Mouse (Mus musculus): Measurements from ENCODE around the gene Ubr3. TPM values are rescaled to one million over a fixed set of nuclear protein-coding genes. Genes with fewer than 3 reads are reported as not detected.

The Ubr3 gene
- total and polyA plus RNA-seq, 2 experiments, result 12.8 to 65.2 TPM

GRCm38 (mm10) chr2:70058201-70058600, 161.2 kb downstream of the Ubr3 start:
- no peak overlapping the region for H3K4me3 ChIP-seq (ENCODE audit: insufficient read depth, low read depth, low read length)
- no peak for DNase-seq (ENCODE audit: extremely low read depth, low read depth, low spot score)
- H3K27ac ChIP-seq (replicated peaks; ENCODE audit: insufficient read depth, low read depth, low read length), result no peak overlapping the region
- TF ChIP-seq CTCF (IDR thresholded peaks at IDR 0.05; ENCODE audit: low read depth, low read length) (no peak), POLR2A (IDR thresholded peaks at IDR 0.05; ENCODE audit: extremely low read depth, insufficient read depth, low read length) (no peak)
- WGBS, result 91% methylated on average over 4 of the region's 4 CpGs
- H3K36me3 ChIP-seq (ENCODE audit: control insufficient read depth, insufficient read depth, low read length), result no peaks in the 10 kb centered on the region
- no peaks in the 10 kb centered on the region for H3K79me2 ChIP-seq (ENCODE audit: control insufficient read depth, insufficient read depth, low read length)
- H3K4me1 ChIP-seq (ENCODE audit: control insufficient read depth, insufficient read depth, low read length), result no peaks in the 10 kb centered on the region
- H3K9ac ChIP-seq (ENCODE audit: low read depth, low read length), result no peak overlapping the region
- no peaks in the 10 kb centered on the region for H3K27me3 ChIP-seq (ENCODE audit: control insufficient read depth, insufficient read depth, low read length)

- 67% methylated on average over 11 of the region's 11 CpGs for WGBS
- no peak for TF ChIP-seq CTCF (IDR thresholded peaks at IDR 0.05; ENCODE audit: low read depth, low read length)
- no peak for TF ChIP-seq POLR2A (IDR thresholded peaks at IDR 0.05; ENCODE audit: extremely low read depth, insufficient read depth, low read length)
- Histone ChIP-seq H3K27ac (replicated peaks; ENCODE audit: insufficient read depth, low read depth, low read length) (no peak overlapping the region), H3K79me2 (ENCODE audit: control insufficient read depth, insufficient read depth, low read length) (no peaks in the 10 kb centered on the region), H3K4me1 (ENCODE audit: control insufficient read depth, insufficient read depth, low read length) (no peaks in the 10 kb centered on the region), H3K36me3 (ENCODE audit: control insufficient read depth, insufficient read depth, low read length) (no peaks in the 10 kb centered on the region), H3K9ac (ENCODE audit: low read depth, low read length) (no peak overlapping the region), H3K4me3 (ENCODE audit: insufficient read depth, low read depth, low read length) (no peak overlapping the region), H3K27me3 (ENCODE audit: control insufficient read depth, insufficient read depth, low read length) (no peaks in the 10 kb centered on the region)
- no peak for DNase-seq (ENCODE audit: extremely low read depth, low read depth, low spot score)
Observed at GRCm38 (mm10) chr2:70060359-70061345, 163.6 kb downstream of the Ubr3 start.

- no peak overlapping the region for H3K4me3 ChIP-seq (ENCODE audit: insufficient read depth, low read depth, low read length)
- H3K9ac ChIP-seq (ENCODE audit: low read depth, low read length), result no peak overlapping the region
- no peaks in the 10 kb centered on the region for H3K27me3 ChIP-seq (ENCODE audit: control insufficient read depth, insufficient read depth, low read length)
- no peaks in the 10 kb centered on the region for H3K4me1 ChIP-seq (ENCODE audit: control insufficient read depth, insufficient read depth, low read length)
- H3K27ac ChIP-seq (replicated peaks; ENCODE audit: insufficient read depth, low read depth, low read length), result no peak overlapping the region
- H3K79me2 ChIP-seq (ENCODE audit: control insufficient read depth, insufficient read depth, low read length), result no peaks in the 10 kb centered on the region
- DNase-seq (ENCODE audit: extremely low read depth, low read depth, low spot score), result no peak
- H3K36me3 ChIP-seq (ENCODE audit: control insufficient read depth, insufficient read depth, low read length), result no peaks in the 10 kb centered on the region
- 73% methylated on average over 6 of the region's 6 CpGs for WGBS
- TF ChIP-seq CTCF (IDR thresholded peaks at IDR 0.05; ENCODE audit: low read depth, low read length) (no peak), POLR2A (IDR thresholded peaks at IDR 0.05; ENCODE audit: extremely low read depth, insufficient read depth, low read length) (no peak)
Observed at GRCm38 (mm10) chr2:70065116-70065515, 168.1 kb downstream of the Ubr3 start.

- Histone ChIP-seq H3K79me2 (ENCODE audit: control insufficient read depth, insufficient read depth, low read length) (no peaks in the 10 kb centered on the region), H3K36me3 (ENCODE audit: control insufficient read depth, insufficient read depth, low read length) (no peaks in the 10 kb centered on the region), H3K9ac (ENCODE audit: low read depth, low read length) (no peak overlapping the region), H3K27ac (replicated peaks; ENCODE audit: insufficient read depth, low read depth, low read length) (no peak overlapping the region), H3K4me3 (ENCODE audit: insufficient read depth, low read depth, low read length) (no peak overlapping the region), H3K27me3 (ENCODE audit: control insufficient read depth, insufficient read depth, low read length) (no peaks in the 10 kb centered on the region), H3K4me1 (ENCODE audit: control insufficient read depth, insufficient read depth, low read length) (no peaks in the 10 kb centered on the region)
- WGBS, result 78% methylated on average over 7 of the region's 7 CpGs
- DNase-seq (ENCODE audit: extremely low read depth, low read depth, low spot score), result no peak
- TF ChIP-seq POLR2A (IDR thresholded peaks at IDR 0.05; ENCODE audit: extremely low read depth, insufficient read depth, low read length) (no peak), CTCF (IDR thresholded peaks at IDR 0.05; ENCODE audit: low read depth, low read length) (no peak)
Observed at GRCm38 (mm10) chr2:70065729-70066300, 168.8 kb downstream of the Ubr3 start.

GRCm38 (mm10) chr2:70066338-70067022, 169.4 kb downstream of the Ubr3 start:
- Histone ChIP-seq H3K36me3 (ENCODE audit: control insufficient read depth, insufficient read depth, low read length) (no peaks in the 10 kb centered on the region), H3K9ac (ENCODE audit: low read depth, low read length) (no peak overlapping the region), H3K4me3 (ENCODE audit: insufficient read depth, low read depth, low read length) (no peak overlapping the region), H3K27ac (replicated peaks; ENCODE audit: insufficient read depth, low read depth, low read length) (no peak overlapping the region), H3K79me2 (ENCODE audit: control insufficient read depth, insufficient read depth, low read length) (no peaks in the 10 kb centered on the region), H3K27me3 (ENCODE audit: control insufficient read depth, insufficient read depth, low read length) (no peaks in the 10 kb centered on the region), H3K4me1 (ENCODE audit: control insufficient read depth, insufficient read depth, low read length) (no peaks in the 10 kb centered on the region)
- TF ChIP-seq POLR2A (IDR thresholded peaks at IDR 0.05; ENCODE audit: extremely low read depth, insufficient read depth, low read length), result no peak
- TF ChIP-seq CTCF (IDR thresholded peaks at IDR 0.05; ENCODE audit: low read depth, low read length), result no peak
- WGBS, result 57% methylated on average over 6 of the region's 6 CpGs
- DNase-seq (ENCODE audit: extremely low read depth, low read depth, low spot score), result no peak
